Mouse (Mus musculus) limb, embryonic 14.5 days (tissue): ENCODE measurements around the gene Hsph1. TPM values are rescaled to one million over a fixed set of nuclear protein-coding genes. Genes with fewer than 3 reads are reported as not detected.

ENCODE experiments used
- ATAC-seq: fragments of 200-750 bp; cut with Nextera tagmentation; 2 replicates; pipeline ENCODE4 v1.8.0; 2017; ENCODE audit warnings: low read depth, moderate number of reproducible peaks, moderate TSS enrichment; ENCODE audit not compliant: low FRiP score
- DNase-seq: peaks from one replicate; pipeline ENCODE4 v3.0.0-alpha.2; 2015; ENCODE audit warnings: low spot score
- H3K27ac ChIP-seq: fragments of 300-500 bp; sonication (generic); replicated peaks from 2 replicates; pipeline ENCODE4 v1.5.1; 2014; ENCODE audit warnings: low read depth, mild to moderate bottlenecking, low read length, moderate library complexity, mixed read lengths
- H3K27me3 ChIP-seq: fragments of 300-500 bp; sonication (generic); 2 replicates; pipeline ENCODE4 v1.6.1; 2014; ENCODE audit warnings: low read length, mixed read lengths; ENCODE audit not compliant: control insufficient read depth, insufficient read depth
- H3K36me3 ChIP-seq: fragments of 300-500 bp; sonication (generic); 2 replicates; pipeline ENCODE4 v1.6.1; 2014; ENCODE audit warnings: mild to moderate bottlenecking, low read length, moderate library complexity, mixed read lengths; ENCODE audit not compliant: control insufficient read depth, insufficient read depth
- H3K4me1 ChIP-seq: fragments of 300-500 bp; sonication (generic); 2 replicates; pipeline ENCODE4 v1.6.1; 2014; ENCODE audit warnings: antibody characterized with exemption, low read length, mixed read lengths; ENCODE audit not compliant: control insufficient read depth, insufficient read depth
- H3K4me2 ChIP-seq: fragments of 300-500 bp; sonication (generic); replicated peaks from 2 replicates; pipeline ENCODE4 v1.6.1; 2014; ENCODE audit warnings: low read depth, mild to moderate bottlenecking, low read length, moderate library complexity; ENCODE audit not compliant: severe bottlenecking
- H3K4me3 ChIP-seq: fragments of 300-500 bp; sonication (generic); replicated peaks from 2 replicates; pipeline ENCODE4 v1.5.1; 2014; ENCODE audit warnings: low read length
- H3K9ac ChIP-seq: fragments of 300-500 bp; sonication (generic); 2 replicates; pipeline ENCODE4 v1.6.1; 2014; ENCODE audit warnings: mild to moderate bottlenecking, low read depth, low read length, moderate library complexity; ENCODE audit not compliant: severe bottlenecking
- H3K9me3 ChIP-seq: fragments of 300-500 bp; sonication (generic); 2 replicates; pipeline ENCODE4 v1.6.1; 2016; ENCODE audit warnings: low read length; ENCODE audit not compliant: control insufficient read depth
- POLR2A ChIP-seq: fragments of 200-500 bp; IDR thresholded peaks from 2 replicates; pipeline ENCODE4 v1.8.0; 2012; ENCODE audit warnings: inconsistent platforms, mild to moderate bottlenecking, moderate library complexity, borderline replicate concordance; ENCODE audit not compliant: insufficient read depth, insufficient read length; ENCODE audit errors: extremely low read depth
- WGBS: fragments of 180-500 bp; shearing (Covaris S2); extraction: QIAGEN DNeasy Blood & Tissue Kit; methylation state at CpG from one replicate; pipeline ENCODE4 v1.1.7; 2014; 5-methylcytosine and 5-hydroxymethylcytosine counted together
- polyA plus RNA-seq, 2 experiments: library from polyadenylated mRNA; depleted of rRNA in 1 of 2; stranded (reverse) in 1 of 2; unstranded in 1 of 2; fragments of >200 nt; fragmentation: Nextera tagmentation in 1 of 2; extraction: Ambion mirVana in 1 of 2; gene quantifications; 2 replicates each; pipeline versions ENCODE4 v1.2.1 to v1.2.3; 2012 to 2014

The Hsph1 gene
- polyA plus RNA-seq, 2 experiments, result 46.9 to 63.4 TPM

- H3K4me1 ChIP-seq, result peaks cover 15% of the 10 kb centered on the region; the same call in 1 of the 2 replicates
- H3K9ac ChIP-seq, result no peak overlapping the region
- ATAC-seq (no peak), DNase-seq (no peak)
- WGBS, result 63% methylated on average over 10 of the region's 10 CpGs
- H3K4me3 ChIP-seq, result no peak overlapping the region
- H3K9me3 ChIP-seq, result no peaks in the 10 kb centered on the region
- H3K4me2 ChIP-seq, result no peak overlapping the region
- no peak for TF ChIP-seq POLR2A
- no peaks in the 10 kb centered on the region for H3K36me3 ChIP-seq
- H3K27ac ChIP-seq, result no peak overlapping the region
- H3K27me3 ChIP-seq, result no peaks in the 10 kb centered on the region
These were observed 50.3 kb downstream of the Hsph1 start for GRCm38 (mm10) chr5:149585910-149586309.

GRCm38 (mm10) chr5:149585231-149585630 is 50.9 kb downstream of the Hsph1 start:
- Histone ChIP-seq H3K4me2 (no peak overlapping the region), H3K4me3 (no peak overlapping the region)
- ATAC-seq, result no peak

DNA sequence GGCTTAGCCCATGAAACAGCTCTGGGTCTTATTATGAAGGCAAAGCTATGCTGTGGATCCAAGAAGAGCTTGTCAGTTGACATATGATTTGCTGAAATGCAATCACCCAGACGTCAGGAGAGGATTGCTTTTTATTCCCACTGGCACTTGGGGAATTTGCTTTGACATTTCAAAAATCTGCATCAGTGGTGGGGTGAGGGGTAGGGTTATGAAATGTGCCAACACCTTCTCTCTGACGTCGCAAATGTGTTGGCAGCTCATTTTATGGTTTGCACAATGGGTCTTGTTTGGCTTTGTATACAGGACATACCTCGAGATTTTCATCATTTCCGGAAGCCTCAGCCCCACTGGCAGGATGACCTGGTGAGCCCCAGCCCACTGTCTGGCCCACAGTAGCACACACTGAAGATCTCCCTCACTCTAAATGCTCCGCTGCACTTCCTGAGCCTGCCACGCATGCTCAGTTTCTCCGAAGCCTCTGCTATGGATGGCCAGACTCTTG is 52.0 kb downstream of the Hsph1 start:
- Histone ChIP-seq H3K4me1 (peaks cover 15% of the 10 kb centered on the region; the same call in 1 of the 2 replicates), H3K27me3 (no peaks in the 10 kb centered on the region), H3K36me3 (no peaks in the 10 kb centered on the region), H3K4me3 (no peak overlapping the region), H3K9ac (no peak overlapping the region), H3K9me3 (no peaks in the 10 kb centered on the region), H3K4me2 (no peak overlapping the region), H3K27ac (no peak overlapping the region)
- 46% methylated on average over 8 of the region's 8 CpGs for WGBS
- no peak for DNase-seq
- no peak for TF ChIP-seq POLR2A
- no peak for ATAC-seq

More at GRCm38 (mm10) chr5:149585231-149585630, 50.9 kb downstream of the Hsph1 start:
- Histone ChIP-seq H3K27ac (no peak overlapping the region), H3K27me3 (no peaks in the 10 kb centered on the region), H3K9me3 (no peaks in the 10 kb centered on the region), H3K4me1 (peaks cover 15% of the 10 kb centered on the region; the same call in 1 of the 2 replicates), H3K9ac (no peak overlapping the region), H3K36me3 (no peaks in the 10 kb centered on the region)
- no peak for DNase-seq
- TF ChIP-seq POLR2A, result no peak
- whole genome bisulfite sequencing, result 89% methylated on average over 1 of the region's 1 CpGs

DNA sequence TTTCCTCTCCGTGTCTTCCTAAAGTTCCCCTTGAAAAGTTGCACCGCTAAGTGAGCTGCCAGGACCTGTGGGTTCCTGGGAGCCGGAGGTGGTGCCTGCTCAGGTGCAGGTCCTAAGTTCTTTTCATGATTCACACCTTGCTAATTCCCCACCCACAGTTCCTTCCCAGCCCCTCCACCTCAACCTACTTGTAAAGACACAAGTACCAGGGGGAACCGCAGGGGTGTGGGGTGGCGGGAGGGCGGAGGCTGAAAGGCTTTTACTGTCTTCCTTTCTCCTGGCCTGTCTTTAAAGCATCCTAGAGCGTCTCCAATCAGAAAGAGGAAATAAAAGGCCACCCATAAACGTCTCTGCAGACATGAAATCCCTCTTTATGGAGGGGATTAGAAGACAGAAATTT is 52.7 kb downstream of the Hsph1 start:
- peaks cover 15% of the 10 kb centered on the region; the same call in 1 of the 2 replicates for H3K4me1 ChIP-seq
- H3K27ac ChIP-seq, result no peak overlapping the region
- H3K27me3 ChIP-seq, result no peaks in the 10 kb centered on the region
- no peak overlapping the region for H3K4me3 ChIP-seq
- 11% methylated on average over 8 of the region's 8 CpGs for WGBS
- H3K36me3 ChIP-seq, result no peaks in the 10 kb centered on the region
- H3K9me3 ChIP-seq, result no peaks in the 10 kb centered on the region
- DNase-seq (no peak), ATAC-seq (no peak)
- H3K9ac ChIP-seq, result peak overlapping the region; percentile 17; the same call in 1 of the 2 replicates
- no peak for TF ChIP-seq POLR2A
- no peak overlapping the region for H3K4me2 ChIP-seq

DNA sequence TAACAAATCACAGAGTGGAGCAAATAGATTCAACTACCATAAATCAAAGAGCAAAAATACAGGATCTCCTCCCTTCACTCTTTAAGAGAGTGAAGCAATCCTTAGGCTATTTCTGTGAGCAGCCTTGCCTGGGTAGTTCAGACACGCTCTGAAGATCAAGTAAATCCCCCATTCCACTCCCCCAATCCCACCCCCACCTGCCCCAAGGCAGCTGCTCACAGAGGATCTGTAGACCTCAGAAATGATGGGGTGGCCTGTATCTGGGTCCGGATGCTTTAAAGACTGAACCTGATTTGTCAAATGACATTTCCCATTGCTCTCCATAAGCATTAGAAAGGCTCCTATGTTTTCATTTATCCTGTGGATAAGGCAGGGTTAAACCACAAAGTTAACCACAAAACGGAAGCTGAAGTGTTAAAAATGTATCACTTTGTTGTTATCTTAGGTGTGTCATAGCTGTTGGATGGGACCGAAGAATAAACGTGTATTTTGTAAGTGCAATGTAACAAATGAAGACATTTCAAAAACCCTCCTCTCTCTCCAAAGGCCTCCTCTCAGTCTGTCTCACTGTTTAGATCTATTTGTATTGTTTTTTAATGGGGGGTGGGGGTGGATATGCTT is 53.4 kb downstream of the Hsph1 start:
- 62% methylated on average over 5 of the region's 5 CpGs for WGBS
- H3K9me3 ChIP-seq, result no peaks in the 10 kb centered on the region
- no peaks in the 10 kb centered on the region for H3K27me3 ChIP-seq
- no peak overlapping the region for H3K4me2 ChIP-seq
- no peaks in the 10 kb centered on the region for H3K36me3 ChIP-seq
- DNase-seq (no peak), ATAC-seq (no peak)
- H3K4me1 ChIP-seq, result peaks cover 15% of the 10 kb centered on the region; the same call in 1 of the 2 replicates
- H3K4me3 ChIP-seq, result no peak overlapping the region
- H3K9ac ChIP-seq, result 0 out of 2 replicates have a peak overlapping the region, but pooled peaks have one; percentile 17
- no peak overlapping the region for H3K27ac ChIP-seq
- no peak for TF ChIP-seq POLR2A
